Mouse (Mus musculus) urinary bladder, postnatal 25 days (tissue): Measurements from ENCODE around the gene 2310011J03Rik.
"Not testable (repeated sequence)": the region's sequence is repeated elsewhere in the genome, so short reads cannot be mapped to it uniquely, and the experiment has no call there.

Source experiments
- DNase-seq: peaks from one replicate; pipeline ENCODE4 v3.0.0; 2022; ENCODE audit warnings: low spot score

2310011J03Rik gene

DNA sequence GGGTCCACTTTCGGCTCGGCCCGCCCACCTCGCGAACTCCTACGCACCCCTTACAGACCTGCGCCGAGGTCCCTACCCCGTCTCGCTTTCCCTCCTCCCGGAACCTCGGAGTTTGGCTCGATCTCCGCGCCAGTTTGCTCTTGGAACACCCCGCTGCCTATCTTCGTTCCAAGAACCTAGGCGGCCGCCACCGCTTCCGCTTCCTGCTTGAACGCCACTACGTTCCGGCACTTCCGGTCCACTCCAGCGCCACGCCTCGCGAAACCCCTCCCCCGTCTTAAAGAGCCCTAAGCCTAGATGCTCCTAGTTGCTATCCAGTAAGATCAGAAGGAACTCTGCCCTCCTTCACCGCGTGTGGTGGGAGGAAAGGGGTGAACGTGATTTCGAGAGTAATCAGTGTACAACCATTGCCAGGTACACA, at the start of gene 2310011J03Rik:
TSS of gene 2310011J03Rik (minus strand) at position 198 of the 421 bp plus-strand sequence.
- DNase-seq: peak; percentile 84

DNA sequence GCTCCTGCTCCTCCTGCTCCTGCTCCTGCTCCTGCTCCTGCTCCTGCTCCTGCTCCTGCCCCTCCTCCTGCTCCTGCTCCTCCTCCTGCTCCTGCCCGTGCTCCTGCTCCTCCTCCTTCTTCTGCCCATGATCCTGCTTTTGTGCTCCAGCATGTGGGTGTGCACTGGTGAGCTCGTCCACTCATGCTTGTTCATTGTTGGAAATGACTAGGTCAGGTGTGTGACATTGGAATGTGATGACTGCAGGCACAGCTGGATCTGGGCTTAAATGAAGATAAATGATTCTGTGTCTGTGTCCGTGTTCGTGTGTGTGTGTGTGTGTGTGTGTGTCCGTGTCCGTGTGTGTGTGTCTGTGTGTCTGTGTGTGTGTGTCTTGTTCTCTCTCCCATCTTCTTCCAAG, 48.1 kb upstream of the 2310011J03Rik start:
- DNase-seq: no peak

DNA sequence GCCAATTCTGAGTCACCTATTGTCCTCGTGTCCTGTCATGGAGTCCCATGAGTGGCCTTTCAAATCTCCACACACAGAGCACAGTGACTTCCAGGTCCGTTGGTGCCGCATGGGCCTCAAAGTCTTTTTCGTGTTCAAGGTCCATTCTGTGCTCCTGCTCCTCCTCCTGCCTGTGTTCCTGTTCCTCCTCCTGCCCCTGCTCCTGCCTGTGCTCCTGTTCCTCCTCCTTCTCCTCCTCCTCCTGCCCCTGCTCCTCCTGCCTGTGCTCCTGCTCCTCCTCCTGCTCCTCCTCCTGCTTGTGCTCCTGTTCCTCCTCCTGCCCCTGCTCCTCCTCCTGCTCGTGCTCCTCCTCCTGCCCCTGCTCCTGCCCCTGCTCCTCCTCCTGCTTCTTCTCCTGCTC, 47.6 kb upstream of the 2310011J03Rik start:
- no peak for DNase-seq

DNA sequence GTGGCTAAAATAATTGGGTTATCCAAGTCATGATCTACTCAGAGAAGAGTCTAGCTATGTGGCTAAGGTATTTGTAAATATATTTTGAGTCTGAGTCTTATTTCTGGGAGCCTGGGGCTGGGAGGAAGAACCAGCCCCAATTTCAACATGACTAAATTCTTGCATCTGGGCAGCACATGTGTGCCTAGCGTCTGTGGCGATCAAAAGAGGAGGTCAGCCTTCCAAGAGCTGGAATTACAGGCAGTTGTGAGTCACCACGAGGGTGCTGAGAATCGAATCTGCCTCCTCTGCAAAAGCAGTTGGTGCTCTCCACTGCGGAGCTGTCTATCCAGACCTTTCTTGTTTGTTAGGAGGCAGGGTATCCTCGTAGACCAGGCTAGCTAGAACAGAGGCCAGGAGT, 45.4 kb upstream of the 2310011J03Rik start:
- DNase-seq: no peak

GRCm38 (mm10) chr10:80363734-80364133, 43.4 kb upstream of the 2310011J03Rik start:
- DNase-seq: no peak

- peak; percentile 51 for DNase-seq
Measured at GRCm38 (mm10) chr10:80357994-80358639, 37.8 kb upstream of the 2310011J03Rik start.

- DNase-seq: no peak
Measured at GRCm38 (mm10) chr10:80357336-80357735, 37.0 kb upstream of the 2310011J03Rik start.

DNA sequence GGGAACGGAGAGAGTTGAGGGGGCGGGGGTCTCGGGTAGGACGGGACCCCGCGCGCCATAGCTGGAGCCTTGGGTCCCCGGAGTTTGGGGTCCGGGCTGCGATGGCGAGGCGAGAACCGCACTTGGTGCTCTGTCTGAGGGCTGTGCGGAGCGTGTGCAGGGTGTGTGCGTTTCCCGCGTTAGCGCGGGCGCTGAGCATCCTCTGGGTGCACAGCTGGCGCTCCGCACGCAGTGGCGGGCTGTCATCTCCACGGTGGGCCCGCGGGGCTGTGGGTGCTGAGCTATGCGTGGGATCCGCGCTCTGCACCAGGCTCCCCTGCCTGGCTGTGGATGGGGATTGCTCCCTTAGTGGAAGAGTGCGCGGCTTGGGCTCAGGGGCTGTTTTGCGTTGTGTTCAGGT, 36.4 kb upstream of the 2310011J03Rik start:
- no peak for DNase-seq

DNA sequence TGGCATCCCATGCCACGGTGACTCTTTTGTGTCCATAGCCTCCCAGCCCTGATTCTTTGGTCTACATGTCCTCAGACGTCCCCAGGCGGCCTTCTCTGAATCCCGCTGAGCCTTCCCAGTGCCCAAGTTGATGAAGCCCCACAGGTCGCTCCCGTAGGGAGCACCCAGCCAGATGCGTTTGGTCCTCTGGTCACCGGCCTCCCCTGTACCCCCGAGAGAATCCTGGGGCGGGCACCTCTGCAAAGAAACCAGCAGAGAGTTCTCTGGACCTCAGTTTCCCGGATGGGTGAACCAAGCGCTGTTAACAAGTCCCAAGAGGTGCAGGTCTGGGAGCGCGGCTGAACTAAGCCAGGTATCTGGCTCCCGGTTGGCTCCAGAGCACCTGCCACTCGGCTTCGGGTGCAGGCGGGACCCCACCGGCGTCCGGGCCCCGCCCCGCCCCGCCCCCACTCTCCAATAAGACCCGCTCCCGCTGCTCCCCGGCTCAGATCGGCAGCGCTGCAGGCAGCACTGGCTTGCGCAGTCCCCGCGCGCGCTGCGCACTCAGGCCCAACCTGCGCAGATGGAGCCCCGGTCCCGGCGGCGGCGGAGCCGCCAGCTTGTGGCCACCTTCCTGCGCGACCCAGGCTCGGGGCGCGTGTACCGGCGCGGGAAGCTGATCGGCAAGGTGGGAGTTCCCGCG, 35.8 kb upstream of the 2310011J03Rik start, which contains the start of gene Plk5:
TSS of gene Plk5 (plus strand) at position 459 of the 682 bp plus-strand sequence.
- DNase-seq: no peak

- DNase-seq: no peak
Measured at GRCm38 (mm10) chr10:80355431-80355830, 35.1 kb upstream of the 2310011J03Rik start.

- no peak for DNase-seq
Measured at GRCm38 (mm10) chr10:80352727-80353126, 32.4 kb upstream of the 2310011J03Rik start.

GRCm38 (mm10) chr10:80351896-80352295, 31.6 kb upstream of the 2310011J03Rik start:
- DNase-seq: no peak

DNA sequence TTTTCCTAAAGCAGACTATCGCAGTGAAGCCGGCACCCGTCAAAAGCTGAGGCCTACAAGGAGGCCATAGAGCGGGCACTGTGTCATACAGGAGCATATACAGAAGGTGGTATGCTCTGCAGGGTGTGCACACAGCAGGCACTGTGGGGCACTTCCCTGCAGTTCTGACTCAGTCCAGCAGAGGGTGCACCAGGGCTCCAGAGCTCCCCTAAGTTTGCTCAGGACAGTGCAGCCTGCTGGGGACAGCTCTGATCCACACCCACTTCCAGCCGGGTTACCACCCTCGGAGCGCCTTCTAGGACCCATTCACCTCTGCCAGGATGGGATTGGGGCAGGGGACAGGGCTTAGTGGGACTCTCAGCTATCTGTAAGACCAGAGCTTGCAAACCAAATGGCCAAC, 30.0 kb upstream of the 2310011J03Rik start:
- peak; percentile 89 for DNase-seq

- no peak for DNase-seq
Measured at GRCm38 (mm10) chr10:80348981-80349380, 28.6 kb upstream of the 2310011J03Rik start.

DNA sequence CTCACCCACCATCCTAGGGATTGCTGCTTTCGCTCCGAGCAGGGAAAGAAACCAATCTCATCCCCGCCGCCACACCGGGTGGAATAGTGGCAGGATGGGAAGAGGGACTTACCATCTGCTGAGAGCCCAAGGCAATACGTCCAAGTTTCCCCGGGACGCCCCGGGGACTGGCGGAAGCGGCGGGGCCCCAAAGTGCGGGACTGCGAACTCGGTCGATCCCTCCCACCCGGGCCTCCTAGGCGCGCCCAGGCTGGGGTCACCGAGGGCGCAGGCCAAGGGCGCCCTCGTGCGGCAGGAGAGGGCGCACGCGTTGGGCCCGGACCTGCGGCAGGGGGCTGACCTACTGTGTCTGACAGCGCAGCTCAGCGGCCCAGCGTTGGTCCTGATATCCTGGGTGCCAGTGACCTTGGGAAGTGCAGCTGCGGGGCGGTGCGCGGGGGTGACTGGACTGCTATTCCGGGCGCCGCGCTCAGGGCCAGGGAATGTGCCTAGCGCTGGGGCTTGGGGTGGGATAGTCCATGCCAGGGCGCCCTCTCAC, 28.0 kb upstream of the 2310011J03Rik start, which contains the start of gene Adamtsl5:
TSS of gene Adamtsl5 (minus strand) at position 169 of the 538 bp plus-strand sequence.
- DNase-seq: peak; percentile 69

GRCm38 (mm10) chr10:80347514-80347967, 27.2 kb upstream of the 2310011J03Rik start:
- no peak for DNase-seq

GRCm38 (mm10) chr10:80345929-80346328, 25.6 kb upstream of the 2310011J03Rik start:
- not testable (repeated sequence) for DNase-seq

- peak; percentile 65 for DNase-seq
Measured at GRCm38 (mm10) chr10:80345122-80345521, 24.8 kb upstream of the 2310011J03Rik start.

GRCm38 (mm10) chr10:80344131-80344661, 23.9 kb upstream of the 2310011J03Rik start:
- DNase-seq: no peak

- DNase-seq: no peak
Measured at GRCm38 (mm10) chr10:80343425-80343895, 23.1 kb upstream of the 2310011J03Rik start.

- DNase-seq: no peak
Measured at GRCm38 (mm10) chr10:80342749-80343424, 22.6 kb upstream of the 2310011J03Rik start.

DNA sequence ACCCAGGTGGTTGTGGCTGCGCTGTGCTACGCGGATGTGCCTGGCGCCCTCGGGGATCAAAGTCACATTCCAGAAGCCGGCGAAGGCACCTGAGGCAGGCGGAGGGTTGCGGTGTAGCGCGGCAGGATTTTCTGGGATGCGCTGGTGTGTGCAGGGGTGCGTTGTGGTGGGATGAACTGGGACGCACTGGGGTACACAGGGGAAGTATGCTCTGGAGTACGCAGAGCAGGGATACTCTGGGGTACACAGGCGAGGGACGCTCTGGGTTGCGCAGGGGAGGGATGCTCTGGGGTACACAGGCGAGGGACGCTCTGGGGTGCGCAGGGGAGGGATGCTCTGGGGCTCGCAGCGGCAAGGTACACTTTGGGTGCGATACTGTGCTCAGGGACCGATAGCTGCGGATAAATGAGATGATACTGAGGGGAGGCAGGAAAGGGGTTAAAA, 22.0 kb upstream of the 2310011J03Rik start:
- no peak for DNase-seq
